11 mouse cellular contexts compared by ENCODE assay signal in the genomic region with DNA sequence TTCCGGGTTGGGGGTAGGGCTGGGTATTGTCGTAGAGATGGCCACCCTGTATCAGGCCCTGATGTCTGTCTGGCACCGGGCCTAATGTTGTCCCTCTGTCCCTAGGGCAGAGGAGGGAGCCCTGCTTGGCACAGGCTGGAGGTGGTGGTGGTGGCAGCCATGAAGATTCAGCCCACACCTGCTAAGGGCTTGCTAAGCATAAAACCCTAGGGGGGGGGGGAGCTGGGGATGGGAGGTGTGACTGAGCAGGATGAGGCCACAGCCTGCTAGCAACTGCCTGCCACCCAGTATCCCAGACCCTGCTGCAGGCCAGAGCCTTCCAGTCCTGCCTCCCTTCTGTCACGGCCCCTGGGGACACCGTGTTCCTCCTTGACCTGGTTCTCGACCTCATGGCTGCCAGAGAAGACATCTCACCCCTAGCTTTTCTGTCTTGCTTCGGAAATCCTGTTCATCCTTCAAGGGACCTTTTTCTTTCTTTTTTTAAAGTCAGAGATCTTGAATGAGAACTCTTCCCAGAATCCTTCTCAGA. TPM values are rescaled to one million over a fixed set of nuclear protein-coding genes. Genes with fewer than 3 reads are reported as not detected.
A peak's percentile ranks its signal among the peaks of the same experiment; 100 is the strongest.
DNase-seq lines count a peak whose midpoint lies in the region; ATAC-seq and TF ChIP-seq lines count a peak whose summit lies in the region.
"Had no signal": no experiment of that assay in that cellular context is flagged by ENCODE, and none has a peak within 500 bp of the region (broad histone marks: within the 10 kb centered on the region; RNA-seq: fewer than 3 reads in every experiment).

No protein-coding gene starts in this region.

- intact Hi-C loops in gastrocnemius, adult 2 months (cut with DNase I) = no loop called here
- intact Hi-C loops in gastrocnemius, postnatal 36 days (cut with DNase I) = no loop called here

- peaks cover 4% of the 10 kb centered on the region for H3K27me3 ChIP-seq in midbrain, embryonic 12.5 days
- 0 out of 2 replicates have a peak, but pooled peaks cover 4% of the 10 kb centered on the region for H3K27me3 ChIP-seq in midbrain, embryonic 13.5 days
- H3K27me3 ChIP-seq in heart, embryonic 16.5 days (ENCODE audit: control insufficient read depth, insufficient read depth, low read length) = no peaks in the 10 kb centered on the region
- H3K27me3 ChIP-seq in stomach, embryonic 16.5 days (ENCODE audit: control insufficient read depth, insufficient read depth, low read length) = no peaks in the 10 kb centered on the region

- ATAC-seq in midbrain, embryonic 12.5 days (ENCODE audit: low FRiP score, low read depth) = no peak
- ATAC-seq in midbrain, embryonic 13.5 days = no peak
- ATAC-seq in heart, embryonic 16.5 days (replicated peaks; ENCODE audit: extremely low read depth, insufficient read depth, low FRiP score) = no peak
- ATAC-seq in stomach, embryonic 16.5 days (ENCODE audit: insufficient read depth, low FRiP score) = no peak

- WGBS in midbrain, embryonic 12.5 days = 41% methylated on average over 7 of the region's 7 CpGs
- 46% methylated on average over 5 of the region's 7 CpGs for WGBS in midbrain, embryonic 13.5 days
- WGBS in heart, embryonic 16.5 days = 28% methylated on average over 7 of the region's 7 CpGs
- 33% methylated on average over 7 of the region's 7 CpGs for WGBS in stomach, embryonic 16.5 days

- no peak overlapping the region for H3K4me3 ChIP-seq in gastrocnemius, adult 2 months
- H3K4me3 ChIP-seq in midbrain, embryonic 12.5 days = no peak overlapping the region
- H3K4me3 ChIP-seq in midbrain, embryonic 13.5 days (replicated peaks) = no peak overlapping the region
- H3K4me3 ChIP-seq in heart, embryonic 16.5 days (ENCODE audit: low read length) = no peak overlapping the region
- no peak overlapping the region for H3K4me3 ChIP-seq in stomach, embryonic 16.5 days (replicated peaks; ENCODE audit: low read length)
- H3K4me3 ChIP-seq: liver, embryonic 15.5 days had no signal

- no peak overlapping the region for H3K9ac ChIP-seq in midbrain, embryonic 12.5 days (replicated peaks)
- H3K9ac ChIP-seq in midbrain, embryonic 13.5 days (replicated peaks) = no peak overlapping the region
- H3K9ac ChIP-seq in heart, embryonic 16.5 days (ENCODE audit: low read length) = no peak overlapping the region; the same call in 1 of the 2 replicates
- H3K9ac ChIP-seq in stomach, embryonic 16.5 days (ENCODE audit: low read length) = peak overlapping the region; percentile 5; the same call in 1 of the 2 replicates
- H3K9ac ChIP-seq: liver, embryonic 15.5 days had no signal

- H3K27ac ChIP-seq in gastrocnemius, adult 2 months = peak overlapping the region; percentile 67; the same call in 1 of the 2 replicates
- peak overlapping the region; percentile 46 for H3K27ac ChIP-seq in midbrain, embryonic 12.5 days (replicated peaks)
- no peak overlapping the region; the same call in 1 of the 2 replicates for H3K27ac ChIP-seq in midbrain, embryonic 13.5 days
- H3K27ac ChIP-seq in heart, embryonic 16.5 days (ENCODE audit: low read length) = peak overlapping the region; percentile 81
- H3K27ac ChIP-seq in stomach, embryonic 16.5 days (ENCODE audit: low read length) = peak overlapping the region; percentile 88

- no peaks in the 10 kb centered on the region for H3K36me3 ChIP-seq in midbrain, embryonic 12.5 days
- H3K36me3 ChIP-seq in midbrain, embryonic 13.5 days = no peaks in the 10 kb centered on the region
- H3K36me3 ChIP-seq in heart, embryonic 16.5 days (ENCODE audit: control insufficient read depth, insufficient read depth) = no peaks in the 10 kb centered on the region
- no peaks in the 10 kb centered on the region for H3K36me3 ChIP-seq in stomach, embryonic 16.5 days (ENCODE audit: control insufficient read depth, insufficient read depth, low read length)
- H3K36me3 ChIP-seq: liver, embryonic 15.5 days had no signal

- H3K4me1 ChIP-seq in midbrain, embryonic 12.5 days = peaks cover 61% of the 10 kb centered on the region
- peaks cover 53% of the 10 kb centered on the region for H3K4me1 ChIP-seq in midbrain, embryonic 13.5 days (replicated peaks)
- H3K4me1 ChIP-seq in heart, embryonic 16.5 days (ENCODE audit: control insufficient read depth, insufficient read depth, low read length) = peaks cover 71% of the 10 kb centered on the region
- peaks cover 65% of the 10 kb centered on the region for H3K4me1 ChIP-seq in stomach, embryonic 16.5 days (ENCODE audit: control insufficient read depth, insufficient read depth, low read length)

- H3K4me2 ChIP-seq in midbrain, embryonic 12.5 days (replicated peaks) = no peak overlapping the region
- H3K4me2 ChIP-seq in midbrain, embryonic 13.5 days (replicated peaks) = no peak overlapping the region
- peak overlapping the region; percentile 39; the same call in 1 of the 2 replicates for H3K4me2 ChIP-seq in heart, embryonic 16.5 days (ENCODE audit: low read depth, low read length)
- no peak overlapping the region for H3K4me2 ChIP-seq in stomach, embryonic 16.5 days (ENCODE audit: low read depth, low read length)

- DNase-seq in gastrocnemius, adult 2 months = peak; percentile 63
- DNase-seq in gastrocnemius, postnatal 36 days = no peak
- no peak for DNase-seq in retina, postnatal 1 day
- DNase-seq in spleen, postnatal 36 days (ENCODE audit: low spot score in 2 of 2) = no peak
- DNase-seq: right cerebral cortex, adult 18-20 months had no signal

- no peaks in the 10 kb centered on the region for H3K9me3 ChIP-seq in midbrain, embryonic 12.5 days
- H3K9me3 ChIP-seq in midbrain, embryonic 13.5 days = no peaks in the 10 kb centered on the region
- no peaks in the 10 kb centered on the region for H3K9me3 ChIP-seq in heart, embryonic 16.5 days (replicated peaks; ENCODE audit: control insufficient read depth, low read length)
- H3K9me3 ChIP-seq in stomach, embryonic 16.5 days (replicated peaks; ENCODE audit: control insufficient read depth, low read length) = no peaks in the 10 kb centered on the region
- H3K9me3 ChIP-seq: liver, embryonic 15.5 days had no signal

- TF ChIP-seq CTCF in gastrocnemius, adult 2 months (IDR thresholded peaks at IDR 0.05) = no peak

RNA-seq across cellular contexts. Expression of a gene that starts 27.0 kb away (rescaled TPM):
- not detected for total RNA-seq in gastrocnemius, adult 2 months (2021)
- total RNA-seq in gastrocnemius, postnatal 36 days (2021) = not detected
- 0.67 and 0.80 TPM in 2 replicates for polyA plus RNA-seq in midbrain, embryonic 12.5 days (2016; fragmentation: Nextera tagmentation; extraction: Ambion mirVana)
- polyA plus RNA-seq in midbrain, embryonic 13.5 days (2015; fragmentation: Nextera tagmentation; extraction: Ambion mirVana) = 0.58 and 0.99 TPM in 2 replicates
- 4.1 and 4.5 TPM in 2 replicates for polyA plus RNA-seq in heart, embryonic 16.5 days (2015; fragmentation: Nextera tagmentation; extraction: Ambion mirVana)
- polyA plus RNA-seq in stomach, embryonic 16.5 days (2015; fragmentation: Nextera tagmentation; extraction: Ambion mirVana) = 0.44 TPM in 1 of 2 replicates, not detected in the other
- total RNA-seq: hematopoietic stem cell, adult 5-6 weeks had no signal
- polyA plus RNA-seq: liver, embryonic 15.5 days had no signal

RNA-seq across cellular contexts. Expression of a gene that starts 28.2 kb away (rescaled TPM):
- total RNA-seq in gastrocnemius, adult 2 months (2021) = 10 to 100 TPM; 10.2 to 12.4 TPM
- 10 to 100 TPM in 1 of 2 experiments, 1 to 10 TPM in 1; 8.7 to 13.2 TPM for total RNA-seq in gastrocnemius, postnatal 36 days (2021)
- 15.5 and 17.3 TPM in 2 replicates for polyA plus RNA-seq in midbrain, embryonic 12.5 days (2016; fragmentation: Nextera tagmentation; extraction: Ambion mirVana)
- 7.5 and 9.1 TPM in 2 replicates for polyA plus RNA-seq in midbrain, embryonic 13.5 days (2015; fragmentation: Nextera tagmentation; extraction: Ambion mirVana)
- polyA plus RNA-seq in heart, embryonic 16.5 days (2015; fragmentation: Nextera tagmentation; extraction: Ambion mirVana) = 28.2 and 28.6 TPM in 2 replicates
- polyA plus RNA-seq in stomach, embryonic 16.5 days (2015; fragmentation: Nextera tagmentation; extraction: Ambion mirVana) = 28.8 and 30.1 TPM in 2 replicates

RNA-seq across cellular contexts. Expression of a gene that starts 48.2 kb away (rescaled TPM):
- under 1 TPM in 1 of 2 experiments, not detected in 1; 0.11 TPM for total RNA-seq in gastrocnemius, adult 2 months (2021)
- total RNA-seq in gastrocnemius, postnatal 36 days (2021) = under 1 TPM; 0.20 to 0.64 TPM
- polyA plus RNA-seq in midbrain, embryonic 12.5 days (2016; fragmentation: Nextera tagmentation; extraction: Ambion mirVana) = 28.3 and 29.0 TPM in 2 replicates
- polyA plus RNA-seq in midbrain, embryonic 13.5 days (2015; fragmentation: Nextera tagmentation; extraction: Ambion mirVana) = 10.6 and 11.3 TPM in 2 replicates
- 18.6 and 23.0 TPM in 2 replicates for polyA plus RNA-seq in heart, embryonic 16.5 days (2015; fragmentation: Nextera tagmentation; extraction: Ambion mirVana)
- polyA plus RNA-seq in stomach, embryonic 16.5 days (2015; fragmentation: Nextera tagmentation; extraction: Ambion mirVana) = 26.9 and 28.1 TPM in 2 replicates
